Mouse (Mus musculus): ENCODE measurements at regions not wholly inside any gene's neighbourhood (a gene's known extent, or its start where the extent isn't known, plus 50 kb on each side); places are given as distances from the start of the nearest gene placed in this dataset.

GRCm38 (mm10) chr12:67929842-67930241, 707.5 kb upstream of the Mdga2 start:
- no peaks in the 10 kb centered on the region for H3K36me3 ChIP-seq
- no peak overlapping the region for H3K27ac ChIP-seq
- no peaks in the 10 kb centered on the region for H3K4me1 ChIP-seq
- H3K4me3 ChIP-seq: no peak overlapping the region
- DNase-seq (ENCODE audit: low spot score): no peak
- WGBS: 57% methylated on average over 1 of the region's 1 CpGs
- no peaks in the 10 kb centered on the region for H3K9me3 ChIP-seq (replicated peaks)
- H3K27me3 ChIP-seq (ENCODE audit: low read depth, poor library complexity, severe bottlenecking): no peaks in the 10 kb centered on the region

GRCm38 (mm10) chr12:67914603-67915002, 692.3 kb upstream of the Mdga2 start:
- no peak overlapping the region for H3K4me3 ChIP-seq
- H3K9me3 ChIP-seq (replicated peaks): no peaks in the 10 kb centered on the region
- no peaks in the 10 kb centered on the region for H3K4me1 ChIP-seq
- H3K27ac ChIP-seq: no peak overlapping the region
- no peak for DNase-seq (ENCODE audit: low spot score)
- WGBS: 76% methylated on average over 4 of the region's 4 CpGs
- H3K36me3 ChIP-seq: no peaks in the 10 kb centered on the region
- H3K27me3 ChIP-seq (ENCODE audit: low read depth, poor library complexity, severe bottlenecking): no peaks in the 10 kb centered on the region

GRCm38 (mm10) chr12:67887296-67887695, 664.9 kb upstream of the Mdga2 start:
- peak; percentile 35 for DNase-seq (ENCODE audit: low spot score)
- no peak overlapping the region for H3K27ac ChIP-seq
- H3K36me3 ChIP-seq: no peaks in the 10 kb centered on the region
- no peak overlapping the region for H3K4me3 ChIP-seq
- H3K27me3 ChIP-seq (ENCODE audit: low read depth, poor library complexity, severe bottlenecking): no peaks in the 10 kb centered on the region
- H3K9me3 ChIP-seq (replicated peaks): no peaks in the 10 kb centered on the region
- H3K4me1 ChIP-seq: peaks cover 4% of the 10 kb centered on the region; the same call in 1 of the 2 replicates
- WGBS: 67% methylated on average over 2 of the region's 2 CpGs

GRCm38 (mm10) chr12:67862615-67863014, 640.3 kb upstream of the Mdga2 start:
- no peaks in the 10 kb centered on the region for H3K4me1 ChIP-seq
- H3K36me3 ChIP-seq: no peaks in the 10 kb centered on the region
- H3K9me3 ChIP-seq (replicated peaks): no peaks in the 10 kb centered on the region
- no peak overlapping the region for H3K4me3 ChIP-seq
- WGBS: 86% methylated on average over 2 of the region's 2 CpGs
- no peak for DNase-seq (ENCODE audit: low spot score)
- no peak overlapping the region for H3K27ac ChIP-seq
- H3K27me3 ChIP-seq (ENCODE audit: low read depth, poor library complexity, severe bottlenecking): no peaks in the 10 kb centered on the region

GRCm38 (mm10) chr12:67860713-67861112, 638.4 kb upstream of the Mdga2 start:
- DNase-seq (ENCODE audit: low spot score): no peak
- H3K4me3 ChIP-seq: no peak overlapping the region
- H3K9me3 ChIP-seq (replicated peaks): no peaks in the 10 kb centered on the region
- H3K4me1 ChIP-seq: no peaks in the 10 kb centered on the region
- H3K36me3 ChIP-seq: no peaks in the 10 kb centered on the region
- no peak overlapping the region for H3K27ac ChIP-seq
- no peaks in the 10 kb centered on the region for H3K27me3 ChIP-seq (ENCODE audit: low read depth, poor library complexity, severe bottlenecking)
- WGBS: 91% methylated on average over 1 of the region's 1 CpGs

- no peaks in the 10 kb centered on the region for H3K27me3 ChIP-seq (ENCODE audit: low read depth, poor library complexity, severe bottlenecking)
- DNase-seq (ENCODE audit: low spot score): no peak
- H3K27ac ChIP-seq: no peak overlapping the region
- H3K4me3 ChIP-seq: no peak overlapping the region
- H3K4me1 ChIP-seq: peaks cover 3% of the 10 kb centered on the region; the same call in 1 of the 2 replicates
- H3K9me3 ChIP-seq (replicated peaks): no peaks in the 10 kb centered on the region
- no peaks in the 10 kb centered on the region for H3K36me3 ChIP-seq
- WGBS: 94% methylated on average over 2 of the region's 2 CpGs
These were observed 630.3 kb upstream of the Mdga2 start for GRCm38 (mm10) chr12:67852625-67853024.

- no peak for DNase-seq (ENCODE audit: low spot score)
- Histone ChIP-seq H3K4me1 (no peaks in the 10 kb centered on the region), H3K27ac (no peak overlapping the region), H3K9me3 (replicated peaks) (no peaks in the 10 kb centered on the region), H3K36me3 (no peaks in the 10 kb centered on the region), H3K27me3 (ENCODE audit: low read depth, poor library complexity, severe bottlenecking) (no peaks in the 10 kb centered on the region), H3K4me3 (no peak overlapping the region)
These were observed 625.2 kb upstream of the Mdga2 start for GRCm38 (mm10) chr12:67847517-67847916.

GRCm38 (mm10) chr12:67804297-67804696, 581.9 kb upstream of the Mdga2 start:
- Histone ChIP-seq H3K4me3 (no peak overlapping the region), H3K36me3 (no peaks in the 10 kb centered on the region), H3K4me1 (no peaks in the 10 kb centered on the region), H3K27ac (no peak overlapping the region), H3K27me3 (ENCODE audit: low read depth, poor library complexity, severe bottlenecking) (no peaks in the 10 kb centered on the region), H3K9me3 (replicated peaks) (no peaks in the 10 kb centered on the region)
- DNase-seq (ENCODE audit: low spot score): no peak
- 85% methylated on average over 6 of the region's 6 CpGs for WGBS

GRCm38 (mm10) chr12:67799776-67800175, 577.4 kb upstream of the Mdga2 start:
- Histone ChIP-seq H3K27me3 (ENCODE audit: low read depth, poor library complexity, severe bottlenecking) (no peaks in the 10 kb centered on the region), H3K4me3 (no peak overlapping the region), H3K27ac (no peak overlapping the region), H3K4me1 (no peaks in the 10 kb centered on the region), H3K36me3 (no peaks in the 10 kb centered on the region), H3K9me3 (replicated peaks) (no peaks in the 10 kb centered on the region)
- 88% methylated on average over 2 of the region's 2 CpGs for WGBS
- no peak for DNase-seq (ENCODE audit: low spot score)

Measured in limb, embryonic 10.5 days (tissue).